16 mouse cellular contexts compared by ENCODE assay signal in genomic region chr1:159615686-159616085, GRCm38 (mm10).
DNase-seq lines count a peak whose midpoint lies in the region; ATAC-seq and TF ChIP-seq lines count a peak whose summit lies in the region.
"Had no signal": no experiment of that assay in that cellular context is flagged by ENCODE, and none has a peak within 500 bp of the region (broad histone marks: within the 10 kb centered on the region; RNA-seq: fewer than 3 reads in every experiment).

No protein-coding gene starts in this region.

- H3K27me3 ChIP-seq in hindbrain, embryonic 15.5 days: no peaks in the 10 kb centered on the region
- no peaks in the 10 kb centered on the region for H3K27me3 ChIP-seq in hindbrain, embryonic 11.5 days (ENCODE audit: control insufficient read depth, insufficient read depth, low read length)
- H3K27me3 ChIP-seq in midbrain, postnatal 0 days (ENCODE audit: insufficient read depth, low read length): no peaks in the 10 kb centered on the region
- H3K27me3 ChIP-seq: kidney, embryonic 15.5 days had no signal

- H3K36me3 ChIP-seq in hindbrain, embryonic 15.5 days: no peaks in the 10 kb centered on the region
- no peaks in the 10 kb centered on the region for H3K36me3 ChIP-seq in hindbrain, embryonic 11.5 days (ENCODE audit: control insufficient read depth, insufficient read depth, low read length)
- H3K36me3 ChIP-seq in midbrain, postnatal 0 days (ENCODE audit: insufficient read depth, low read length): no peaks in the 10 kb centered on the region
- H3K36me3 ChIP-seq: kidney, embryonic 15.5 days had no signal

- WGBS in hindbrain, embryonic 15.5 days: 40% methylated on average over 4 of the region's 4 CpGs
- WGBS in hindbrain, embryonic 11.5 days: 75% methylated on average over 4 of the region's 4 CpGs
- WGBS in midbrain, postnatal 0 days: 25% methylated on average over 4 of the region's 4 CpGs

- ATAC-seq in hindbrain, embryonic 15.5 days (ENCODE audit: low FRiP score, low read depth): no peak
- no peak for ATAC-seq in hindbrain, embryonic 11.5 days (ENCODE audit: low FRiP score)
- ATAC-seq in midbrain, postnatal 0 days (ENCODE audit: low FRiP score): no peak
- ATAC-seq: CD4-positive, CD25-positive, alpha-beta regulatory T cell, adult 4 months had no signal

- H3K4me2 ChIP-seq in hindbrain, embryonic 15.5 days: no peak overlapping the region
- no peak overlapping the region for H3K4me2 ChIP-seq in hindbrain, embryonic 11.5 days (replicated peaks; ENCODE audit: low read depth, low read length)
- no peak overlapping the region for H3K4me2 ChIP-seq in midbrain, postnatal 0 days (ENCODE audit: low read depth, low read length, poor library complexity, severe bottlenecking)
- H3K4me2 ChIP-seq: kidney, embryonic 15.5 days had no signal

- no peak overlapping the region for H3K4me3 ChIP-seq in hindbrain, embryonic 15.5 days
- no peak overlapping the region for H3K4me3 ChIP-seq in hindbrain, embryonic 11.5 days (ENCODE audit: low read depth, low read length)
- H3K4me3 ChIP-seq in midbrain, postnatal 0 days (ENCODE audit: low read depth, low read length): no peak overlapping the region
- H3K4me3 ChIP-seq: kidney, embryonic 15.5 days had no signal

- H3K9ac ChIP-seq in hindbrain, embryonic 15.5 days: no peak overlapping the region
- no peak overlapping the region for H3K9ac ChIP-seq in hindbrain, embryonic 11.5 days (ENCODE audit: low read depth, low read length)
- no peak overlapping the region for H3K9ac ChIP-seq in midbrain, postnatal 0 days (replicated peaks; ENCODE audit: low read length, poor library complexity, severe bottlenecking)
- H3K9ac ChIP-seq: kidney, embryonic 15.5 days had no signal

- peaks cover 20% of the 10 kb centered on the region for H3K4me1 ChIP-seq in hindbrain, embryonic 15.5 days (replicated peaks)
- no peaks in the 10 kb centered on the region for H3K4me1 ChIP-seq in hindbrain, embryonic 11.5 days (replicated peaks; ENCODE audit: control insufficient read depth, insufficient read depth, low read length)
- H3K4me1 ChIP-seq in midbrain, postnatal 0 days (ENCODE audit: insufficient read depth, low read length): peaks cover 14% of the 10 kb centered on the region
- H3K4me1 ChIP-seq: kidney, embryonic 15.5 days had no signal

- peak overlapping the region; percentile 74; the same call in 1 of the 2 replicates for H3K27ac ChIP-seq in hindbrain, embryonic 15.5 days (replicated peaks)
- H3K27ac ChIP-seq in hindbrain, embryonic 11.5 days (ENCODE audit: low read depth, low read length): no peak overlapping the region
- no peak overlapping the region; the same call in 1 of the 2 replicates for H3K27ac ChIP-seq in midbrain, postnatal 0 days (ENCODE audit: low read depth, low read length)
- H3K27ac ChIP-seq: kidney, embryonic 15.5 days; macrophage; stomach, postnatal 0 days had no signal

- DNase-seq in hindbrain, embryonic 11.5 days (ENCODE audit: low spot score): no peak
- DNase-seq in right cerebral cortex, postnatal 10 days (ENCODE audit: low spot score in 2 of 2): peak; percentile 48 to 51
- DNase-seq in right cerebral cortex, postnatal 25 days: no peak
- peak; percentile 17 to 27 for DNase-seq in cerebellum, postnatal 36 days
- peak; percentile 45 for DNase-seq in midbrain, postnatal 0 days (ENCODE audit: low spot score)
- DNase-seq in adrenal gland, postnatal 14 days: no peak
- DNase-seq: adrenal gland, postnatal 25 days; heart, adult 18-20 months; liver; lung, adult 2 months; thymus, postnatal 14 days had no signal

- TF ChIP-seq CTCF in midbrain, postnatal 0 days (IDR thresholded peaks at IDR 0.05): no peak

- H3K9me3 ChIP-seq in hindbrain, embryonic 15.5 days: no peaks in the 10 kb centered on the region
- H3K9me3 ChIP-seq in hindbrain, embryonic 11.5 days (ENCODE audit: control insufficient read depth, low read length): no peaks in the 10 kb centered on the region
- no peaks in the 10 kb centered on the region for H3K9me3 ChIP-seq in midbrain, postnatal 0 days (ENCODE audit: low read length)
- H3K9me3 ChIP-seq: kidney, embryonic 15.5 days had no signal

Comparison
In these comparisons a context has a peak if more than half of its experiments do, and no peak if none do; other contexts are left out.
1. DNase-seq: peak in right cerebral cortex, postnatal 10 days (2 of 2), cerebellum, postnatal 36 days (2 of 2) and midbrain, postnatal 0 days (single experiment); none in hindbrain, embryonic 11.5 days (single experiment), right cerebral cortex, postnatal 25 days (single experiment) and adrenal gland, postnatal 14 days (single experiment).